Mouse (Mus musculus) retina, postnatal 7 days (tissue): ENCODE results near the gene Chrnb1.

Experiments used
- DNase-seq: peaks from one replicate; pipeline ENCODE4 v3.0.0-alpha.2; 2012; ENCODE audit warnings: low read depth, low spot score

Gene Chrnb1

DNA sequence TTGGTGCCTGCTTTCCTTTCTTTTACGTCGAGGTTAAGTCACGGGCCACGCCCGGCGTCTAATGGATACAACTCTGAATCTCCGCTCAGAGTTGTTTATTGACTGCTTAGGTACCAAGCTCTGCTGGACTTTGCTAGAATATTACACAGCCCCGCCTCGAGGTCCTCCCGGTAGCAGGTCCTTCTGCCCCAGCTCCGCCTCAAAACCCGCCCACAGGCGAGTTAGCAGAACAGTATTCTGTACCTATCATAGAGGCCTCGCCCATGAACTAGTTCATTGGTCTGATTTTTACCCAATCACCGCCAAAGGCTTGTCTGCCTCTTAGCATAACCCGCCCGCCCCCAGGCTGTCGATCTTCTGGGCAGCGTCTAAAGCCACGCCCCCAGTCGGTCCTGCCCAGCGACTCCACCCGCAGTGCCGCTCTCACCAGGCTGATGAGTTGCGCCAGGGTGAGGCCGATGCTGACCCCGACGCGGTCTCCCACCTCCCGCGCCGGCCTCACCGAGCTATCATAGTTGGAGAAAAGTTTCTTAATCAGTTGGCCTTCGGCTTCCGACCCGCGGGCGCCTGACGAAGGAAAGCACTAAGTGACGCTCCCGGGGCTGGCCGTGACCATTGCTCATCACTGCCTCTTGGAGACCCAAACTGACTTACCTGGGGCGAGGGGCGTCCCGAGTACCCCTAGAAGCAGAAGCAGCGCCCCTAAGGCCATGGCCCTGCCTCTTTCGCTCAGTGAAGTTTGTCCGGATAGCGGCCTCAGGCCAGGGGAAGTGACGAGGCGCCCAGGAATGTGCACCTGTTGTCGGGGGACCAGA is at the start of gene Chrnb1:
Gene Chrnb1 (minus strand): TSS at position 776 of the 815 bp plus-strand sequence.
- peak; percentile 86 for DNase-seq

DNA sequence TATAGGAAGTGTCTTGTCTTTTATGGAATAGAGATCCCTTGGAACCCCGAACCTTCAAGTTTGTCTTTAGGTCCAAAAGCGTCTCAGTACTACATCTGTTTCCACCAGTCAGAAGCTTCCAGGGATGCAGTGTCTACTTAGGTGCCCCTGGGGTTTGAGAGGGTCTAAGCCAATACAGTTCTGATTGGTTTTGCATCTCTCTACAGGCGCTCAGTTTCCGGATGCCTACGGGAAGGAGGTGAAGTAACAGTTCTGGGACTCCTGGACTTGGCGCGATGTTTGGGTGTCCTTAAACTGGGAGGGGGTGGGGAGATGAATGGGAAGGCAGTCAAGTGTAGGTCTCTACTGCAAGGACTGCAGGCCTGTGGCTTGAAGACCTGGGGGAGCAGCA is 43.0 kb upstream of the Chrnb1 start:
- no peak for DNase-seq

DNA sequence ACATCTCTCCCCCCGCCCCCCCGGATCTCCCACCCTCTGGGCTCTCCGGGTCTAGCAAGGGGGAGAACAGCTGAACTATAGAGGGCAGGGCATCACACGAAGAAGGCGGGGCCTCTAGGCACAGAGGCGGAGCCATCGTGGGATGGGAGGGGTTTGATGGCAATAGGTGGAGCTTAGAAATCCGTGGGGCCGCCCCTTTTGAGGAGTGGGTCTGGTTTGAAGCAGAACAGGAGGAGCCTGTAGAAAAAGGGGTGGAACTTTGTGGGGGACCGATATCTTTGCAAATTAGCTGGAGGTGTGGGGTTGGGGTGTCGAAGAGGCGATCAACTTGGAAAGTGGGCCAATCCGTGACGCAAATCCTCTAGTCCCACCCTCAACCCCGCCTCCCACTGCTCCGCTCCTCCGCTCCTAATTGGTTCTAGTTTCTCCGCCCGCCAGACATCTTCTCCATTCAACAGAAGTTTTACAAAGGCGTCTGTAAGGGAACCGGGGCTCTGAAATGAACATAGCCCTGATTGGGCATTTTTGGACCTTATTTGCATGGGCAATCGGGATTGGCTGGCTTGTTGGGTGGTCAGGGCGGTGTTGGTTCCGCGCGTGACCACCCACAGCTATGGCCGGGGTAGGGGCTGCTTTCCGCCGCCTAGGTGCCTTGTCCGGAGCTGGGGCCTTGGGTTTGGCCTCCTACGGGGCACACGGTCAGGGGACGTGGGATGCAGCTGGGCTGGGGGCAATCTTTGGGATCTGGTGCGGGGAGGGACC is 42.4 kb upstream of the Chrnb1 start, which contains the start of gene Tmem256:
Gene Tmem256 (plus strand): TSS at position 563 of the 762 bp plus-strand sequence.
- DNase-seq: peak; percentile 92

DNA sequence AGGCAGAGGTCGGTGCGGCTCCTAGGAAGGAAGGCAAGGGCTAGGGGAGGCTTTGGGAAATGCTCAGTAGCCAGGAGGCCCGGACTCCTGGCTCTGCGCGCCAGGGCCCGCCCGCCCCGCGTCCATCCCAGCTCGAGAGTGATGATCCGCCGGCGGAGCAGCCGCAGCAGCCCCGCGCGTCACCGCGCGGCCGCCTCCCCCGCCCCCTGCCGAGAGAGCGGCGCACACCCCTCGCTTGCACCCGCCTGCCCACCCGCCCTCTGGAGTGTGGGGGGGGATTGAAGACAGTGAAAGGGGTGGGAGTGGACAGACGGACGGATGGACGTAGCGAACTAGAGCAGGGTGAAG is 41.8 kb upstream of the Chrnb1 start, which contains the start of gene Nlgn2:
Gene Nlgn2 (minus strand): TSS at position 181 of the 348 bp plus-strand sequence.
- DNase-seq: peak; percentile 75

DNA sequence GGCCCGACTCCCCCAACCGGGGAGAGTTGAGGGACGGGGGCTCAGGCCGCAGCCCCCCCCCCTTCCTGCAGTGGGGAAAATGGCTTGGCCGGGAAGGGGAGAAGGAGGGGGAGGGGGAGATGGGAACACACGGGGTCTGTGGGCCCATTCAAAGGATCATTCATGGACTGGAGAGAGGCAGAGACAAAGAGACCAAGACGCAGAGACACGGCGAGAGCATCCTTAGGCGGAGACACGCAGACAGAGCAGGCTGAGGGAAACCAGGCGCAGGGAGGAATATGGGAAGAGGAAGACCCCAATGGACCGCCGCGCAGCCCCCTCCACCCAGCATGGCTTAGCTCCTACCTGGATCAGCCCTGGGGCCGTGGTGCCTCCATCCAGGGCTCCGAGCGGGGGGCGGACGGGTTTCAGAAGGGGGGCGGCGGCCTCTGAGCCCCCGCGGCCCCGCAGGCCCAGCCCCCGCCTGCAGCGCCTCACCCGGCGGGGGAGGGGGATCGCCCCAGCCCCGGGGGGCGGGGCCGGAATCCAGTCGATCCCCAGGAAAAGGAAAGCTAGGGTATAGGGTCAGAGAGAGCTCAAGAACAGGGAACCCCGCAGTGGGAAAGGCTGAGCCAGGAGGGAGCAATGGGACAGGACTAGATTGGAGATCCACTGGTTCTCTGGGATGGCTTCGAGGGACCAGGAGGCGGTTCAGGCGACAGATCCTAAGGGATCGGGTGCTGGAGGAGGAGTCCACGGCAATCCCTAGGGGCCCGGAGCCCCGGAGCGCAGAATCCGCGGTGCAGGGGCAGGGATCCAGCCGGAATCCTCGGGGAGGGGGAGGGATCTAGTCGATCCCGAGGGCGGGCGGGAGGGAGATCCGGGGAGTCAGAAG is 41.2 kb upstream of the Chrnb1 start:
- no peak for DNase-seq

- DNase-seq: no peak
Measured at GRCm38 (mm10) chr11:69835966-69836335, 40.2 kb upstream of the Chrnb1 start.

DNA sequence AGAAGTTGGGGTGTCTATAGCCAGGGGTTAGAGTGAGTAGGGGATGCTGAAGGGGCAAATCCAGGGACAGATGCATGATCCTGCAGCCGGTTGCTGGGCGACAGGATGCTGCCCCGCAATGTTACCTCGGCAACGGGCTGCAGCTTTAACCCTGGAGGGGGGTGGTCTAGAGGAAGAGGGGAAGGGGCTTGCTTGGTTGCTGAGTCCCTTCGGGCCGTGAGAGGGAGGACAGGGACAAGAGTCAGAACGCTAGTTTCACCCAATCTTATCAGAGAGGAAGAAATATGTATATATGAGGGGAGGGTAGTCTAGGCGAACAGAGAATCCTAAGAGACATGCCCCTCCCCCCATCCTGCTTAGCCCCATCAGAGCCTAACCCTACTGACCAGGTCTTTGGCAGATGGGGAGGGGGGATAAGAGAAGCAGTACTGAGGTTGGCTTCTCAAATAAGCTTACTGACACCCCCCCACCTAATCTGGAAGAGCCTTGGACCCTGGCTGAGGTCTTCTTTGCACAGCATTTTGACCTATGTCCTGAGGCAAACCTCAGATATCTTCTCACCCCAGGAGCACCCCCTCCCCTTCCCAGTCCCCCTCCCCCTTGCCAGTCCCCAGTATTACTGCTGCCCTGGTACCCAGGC is 39.7 kb upstream of the Chrnb1 start:
- DNase-seq: no peak

- DNase-seq: no peak
Measured at GRCm38 (mm10) chr11:69834001-69834549, 38.3 kb upstream of the Chrnb1 start.

GRCm38 (mm10) chr11:69833554-69833953 is 37.8 kb upstream of the Chrnb1 start:
- no peak for DNase-seq

DNA sequence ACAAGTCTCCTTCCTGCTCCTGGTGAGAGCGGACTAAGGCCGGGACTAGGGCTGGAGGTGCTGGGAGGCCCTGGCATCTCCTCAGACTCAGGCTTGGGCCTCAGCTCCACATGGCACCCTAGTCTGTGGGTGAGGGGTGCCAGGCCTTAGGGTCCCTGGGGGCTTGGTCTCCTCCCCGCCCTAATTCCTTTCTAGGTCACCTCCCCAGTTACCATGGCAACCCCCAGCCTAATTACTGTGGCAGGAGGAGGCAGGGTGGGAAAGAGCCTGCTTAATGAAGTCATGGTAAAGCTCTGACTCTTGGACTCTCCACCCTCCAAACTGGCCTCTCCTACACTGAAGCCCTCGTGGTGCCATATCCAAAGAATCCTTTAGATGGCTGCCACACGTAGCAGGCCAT is 33.1 kb upstream of the Chrnb1 start:
- no peak for DNase-seq

DNA sequence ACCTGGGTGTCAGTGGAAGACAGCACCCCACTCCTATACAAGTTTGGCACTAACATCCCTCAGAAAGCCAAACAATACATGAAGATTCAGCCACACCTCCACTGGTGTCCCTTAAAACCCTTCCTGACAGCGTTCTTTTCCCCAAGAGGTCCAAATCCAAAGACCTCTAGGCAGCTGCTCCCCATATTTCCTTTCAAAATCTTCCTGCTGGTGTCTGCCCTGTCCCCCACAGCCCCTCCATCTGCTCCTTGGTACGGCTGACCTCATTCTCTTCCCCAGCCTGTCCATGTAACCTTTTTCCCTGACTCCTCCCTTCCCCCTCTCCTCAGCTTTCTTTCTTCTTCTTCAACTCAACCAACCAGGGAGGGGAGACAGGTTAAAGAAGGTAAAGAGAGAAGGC is 27.7 kb upstream of the Chrnb1 start:
- DNase-seq: no peak

DNA sequence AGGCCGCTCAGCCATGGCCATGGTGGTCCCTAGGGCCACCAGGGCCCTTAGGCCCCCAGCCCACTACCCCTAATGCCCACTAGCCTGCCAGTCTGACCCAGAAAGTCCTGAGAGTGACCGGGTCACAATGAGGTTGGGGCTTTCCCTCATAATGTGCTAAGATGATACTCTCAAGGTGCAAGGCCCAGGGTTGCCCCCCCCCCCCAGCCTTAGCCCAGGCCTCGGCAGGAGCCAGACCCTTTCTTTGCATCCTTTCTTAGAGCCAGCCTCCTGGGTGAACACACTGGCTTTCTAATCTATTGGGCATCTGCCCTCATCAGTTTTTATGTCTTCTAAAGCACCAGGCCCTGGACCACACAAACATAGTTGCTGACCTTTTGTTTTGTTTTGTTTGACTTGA is 26.3 kb upstream of the Chrnb1 start, which contains the start of gene Spem1:
Gene Spem1 (minus strand): TSS at position 101 of the 400 bp plus-strand sequence.
- no peak for DNase-seq

- no peak for DNase-seq
Measured at GRCm38 (mm10) chr11:69818871-69819270, 23.1 kb upstream of the Chrnb1 start.

DNA sequence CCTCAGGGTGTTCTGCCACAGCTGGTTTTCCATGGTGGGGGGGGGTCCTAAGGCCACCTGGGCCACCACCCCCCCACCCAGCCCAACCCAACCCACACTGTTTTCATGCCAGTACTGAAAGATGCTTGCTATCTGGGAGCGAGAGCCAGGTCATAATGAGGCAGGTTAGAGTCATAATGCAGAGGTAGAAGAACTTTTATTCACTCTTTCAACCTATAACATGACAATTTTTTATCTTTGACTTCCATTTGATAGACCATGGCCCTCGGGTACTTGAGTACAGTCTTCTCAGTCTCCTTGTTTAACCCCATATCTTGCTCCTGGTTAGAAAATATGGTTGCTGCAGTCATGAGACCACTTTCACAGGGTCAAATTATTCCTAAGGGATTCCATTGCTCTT is 22.6 kb upstream of the Chrnb1 start, which contains the start of gene Spem2:
Gene Spem2 (minus strand): TSS at position 101 of the 400 bp plus-strand sequence.
- no peak for DNase-seq

- no peak for DNase-seq
Measured at GRCm38 (mm10) chr11:69816520-69816919, 20.8 kb upstream of the Chrnb1 start.

- no peak for DNase-seq
Measured at GRCm38 (mm10) chr11:69815155-69815554, 19.4 kb upstream of the Chrnb1 start, which contains the start of gene Gm39566. Gene Gm39566, minus strand, starts transcription at chr11:69815298.

GRCm38 (mm10) chr11:69810280-69810679 is 14.5 kb upstream of the Chrnb1 start:
- DNase-seq: no peak

- DNase-seq: no peak
Measured at GRCm38 (mm10) chr11:69807641-69808040, 11.9 kb upstream of the Chrnb1 start.

- no peak for DNase-seq
Measured at GRCm38 (mm10) chr11:69806378-69806777, 10.6 kb upstream of the Chrnb1 start.

GRCm38 (mm10) chr11:69804972-69805909 is 9.5 kb upstream of the Chrnb1 start, which contains the start of gene Tmem102:
Gene Tmem102, minus strand, starts transcription at chr11:69805624.
- no peak for DNase-seq
